Mouse (Mus musculus) heart, embryonic 14.5 days (tissue): Measurements from ENCODE around the gene Tns3. TPM values are rescaled to one million over a fixed set of nuclear protein-coding genes. Genes with fewer than 3 reads are reported as not detected.

Experiments used
- ATAC-seq: fragments of 200-750 bp; cut with Nextera tagmentation; 2 replicates; pipeline ENCODE4 v1.8.0; 2017; ENCODE audit warnings: low read depth, moderate TSS enrichment; ENCODE audit not compliant: insufficient number of reproducible peaks, insufficient read depth, low FRiP score
- H3K27ac ChIP-seq, 2 experiments: fragments of 200-500 bp in 1 of 2; fragments of 300-500 bp in 1 of 2; sonication (generic) in 1 of 2; replicated peaks in 1 of 2; 2 replicates each; pipeline ENCODE4 v1.5.1; 2012 to 2014; ENCODE audit warnings: low read depth in 2 of 2, low read length in 2 of 2, control low read depth in 1 of 2, mild to moderate bottlenecking in 1 of 2, mixed read lengths in 1 of 2; ENCODE audit not compliant: control insufficient read depth in 1 of 2, insufficient read depth in 1 of 2
- H3K27me3 ChIP-seq: fragments of 300-500 bp; sonication (generic); 2 replicates; pipeline ENCODE4 v1.6.1; 2014; ENCODE audit warnings: mild to moderate bottlenecking, low read length, control low read depth; ENCODE audit not compliant: control insufficient read depth, insufficient read depth
- H3K36me3 ChIP-seq: fragments of 300-500 bp; sonication (generic); 2 replicates; pipeline ENCODE4 v1.6.1; 2014; ENCODE audit warnings: mild to moderate bottlenecking, control low read depth, low read length, mixed read lengths; ENCODE audit not compliant: control insufficient read depth, insufficient read depth
- H3K4me1 ChIP-seq, 2 experiments: fragments of 200-500 bp in 1 of 2; fragments of 300-500 bp in 1 of 2; sonication (generic) in 1 of 2; 2 replicates each; pipeline ENCODE4 v1.6.1; 2012 to 2014; ENCODE audit warnings: low read length in 2 of 2, control low read depth in 1 of 2, mixed read lengths in 1 of 2; ENCODE audit not compliant: control insufficient read depth in 2 of 2, insufficient read depth in 2 of 2
- H3K4me2 ChIP-seq: fragments of 300-500 bp; sonication (generic); 2 replicates; pipeline ENCODE4 v1.6.1; 2014; ENCODE audit warnings: mild to moderate bottlenecking, low read length
- H3K4me3 ChIP-seq, 2 experiments: fragments of 200-500 bp in 1 of 2; fragments of 300-500 bp in 1 of 2; sonication (generic) in 1 of 2; 2 replicates each; pipeline ENCODE4 v1.5.1; 2012 to 2014; ENCODE audit warnings: low read length in 2 of 2, mild to moderate bottlenecking in 2 of 2, control low read depth in 1 of 2, low read depth in 1 of 2, moderate library complexity in 1 of 2; ENCODE audit not compliant: control insufficient read depth in 1 of 2, insufficient read depth in 1 of 2
- H3K9ac ChIP-seq: fragments of 300-500 bp; sonication (generic); 2 replicates; pipeline ENCODE4 v1.6.1; 2014; ENCODE audit warnings: mild to moderate bottlenecking, low read length
- H3K9me3 ChIP-seq: fragments of 300-500 bp; sonication (generic); 2 replicates; pipeline ENCODE4 v1.6.1; 2016; ENCODE audit warnings: low read length, control low read depth; ENCODE audit not compliant: control insufficient read depth
- WGBS: fragments of 180-500 bp; shearing (Covaris S2); extraction: QIAGEN DNeasy Blood & Tissue Kit; methylation state at CpG from one replicate; pipeline ENCODE4 v1.1.7; 2014; 5-methylcytosine and 5-hydroxymethylcytosine counted together
- polyA plus RNA-seq: library from polyadenylated mRNA; unstranded; fragments of >200 nt; fragmentation: Nextera tagmentation; extraction: Ambion mirVana; gene quantifications from 2 replicates; pipeline ENCODE4 v1.2.1, GENCODE M21; 2014

The Tns3 gene
- polyA plus RNA-seq, 1 experiment from 2014 or later = 14.1 TPM

DNA sequence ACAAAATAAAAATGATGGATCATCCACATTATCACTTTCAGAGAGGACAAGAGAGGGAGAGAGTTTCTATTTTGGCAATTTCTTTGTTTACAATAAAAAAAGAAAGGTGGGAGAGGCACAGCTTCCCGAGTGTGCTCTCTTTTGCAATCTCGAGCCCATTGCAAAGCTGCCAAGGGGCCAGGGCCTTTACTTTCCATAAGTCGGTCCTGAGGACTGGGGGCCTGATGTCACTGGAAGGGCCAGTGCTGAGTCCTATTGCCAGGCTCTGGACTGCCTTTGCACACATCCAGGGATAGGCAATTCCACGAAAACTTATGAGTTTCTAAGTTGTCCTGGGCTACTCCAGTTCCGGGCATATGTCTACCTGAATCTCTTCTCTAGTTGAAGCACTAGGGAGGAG lies 272.8 kb downstream of the Tns3 start:
- Histone ChIP-seq H3K9ac (no peak overlapping the region), H3K9me3 (no peaks in the 10 kb centered on the region), H3K27ac (no peak overlapping the region), H3K4me3 (no peak overlapping the region), H3K4me1 (no peaks in the 10 kb centered on the region), H3K36me3 (no peaks in the 10 kb centered on the region), H3K4me2 (no peak overlapping the region), H3K27me3 (no peaks in the 10 kb centered on the region)
- WGBS = 68% methylated on average over 5 of the region's 5 CpGs
- no peak for ATAC-seq

DNA sequence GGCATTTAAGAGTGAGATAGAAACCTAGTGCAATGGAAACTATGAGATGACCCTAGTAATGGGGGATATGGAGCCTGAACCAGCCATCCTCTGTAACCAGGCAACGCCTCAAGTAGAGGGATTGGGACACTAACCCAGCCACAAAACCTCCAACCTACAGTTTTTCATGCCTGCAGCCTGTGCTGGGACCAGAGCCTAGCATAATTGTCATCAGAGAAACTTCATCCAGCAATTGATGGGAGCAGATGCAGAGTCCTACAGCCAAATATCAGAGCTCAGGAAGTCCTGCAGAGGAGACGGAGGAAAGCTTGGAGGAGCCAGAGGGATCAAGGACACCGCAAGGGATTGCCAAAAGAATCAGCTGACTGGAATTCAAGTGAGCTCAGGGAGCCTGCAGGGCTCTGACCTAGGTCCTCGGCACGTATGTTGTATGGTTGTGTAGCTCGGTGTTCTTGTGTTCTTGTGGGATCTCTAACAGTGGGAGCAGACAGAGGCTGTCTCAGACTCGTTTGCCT lies 278.4 kb downstream of the Tns3 start:
- no peaks in the 10 kb centered on the region for H3K36me3 ChIP-seq
- H3K4me3 ChIP-seq = no peak overlapping the region
- no peak overlapping the region for H3K4me2 ChIP-seq
- H3K4me1 ChIP-seq = no peaks in the 10 kb centered on the region
- no peaks in the 10 kb centered on the region for H3K27me3 ChIP-seq
- ATAC-seq = no peak
- H3K9ac ChIP-seq = no peak overlapping the region
- 75% methylated on average over 7 of the region's 7 CpGs for WGBS
- no peaks in the 10 kb centered on the region for H3K9me3 ChIP-seq
- H3K27ac ChIP-seq = no peak overlapping the region
